Mouse (Mus musculus) kidney, postnatal 36 days (tissue): Measurements from ENCODE around the gene Zmpste24.
A peak's percentile ranks its signal among the peaks of the same experiment; 100 is the strongest.
"Not testable (repeated sequence)": the region's sequence is repeated elsewhere in the genome, so short reads cannot be mapped to it uniquely, and the experiment has no call there.

Source experiments
- DNase-seq, 2 experiments: peaks; one replicate each; pipeline ENCODE4 v3.0.0; 2021 to 2022; ENCODE audit warnings: mixed read lengths in 2 of 2

Zmpste24 gene

GRCm38 (mm10) chr4:121097650-121098378, at the start of gene Zmpste24:
Gene Zmpste24, minus strand, starts transcription at chr4:121098241.
- DNase-seq, result peak; percentile 86 to 87

DNA sequence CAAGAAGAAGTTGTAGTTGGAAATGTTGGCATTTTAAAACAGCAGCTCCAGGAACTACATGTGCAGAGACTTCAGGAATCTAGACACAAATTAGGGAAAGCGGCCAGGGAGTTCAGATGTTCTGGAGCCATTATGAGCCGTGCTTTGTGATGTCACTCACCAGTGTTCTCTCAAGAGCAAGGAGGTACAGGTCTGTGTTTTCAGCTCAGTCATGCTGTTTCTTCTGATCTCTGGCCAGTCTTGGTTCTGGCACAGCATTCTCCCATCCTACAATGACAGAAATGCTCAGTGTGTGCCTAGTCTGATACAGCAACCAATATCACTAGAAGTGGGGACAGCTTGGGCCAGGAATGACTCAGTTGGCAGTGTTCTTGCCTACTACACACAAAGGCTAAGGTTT, 11.1 kb upstream of the Zmpste24 start, which contains the start of gene Tmco2:
Tmco2 (minus strand) TSS at position 101 of the 400 bp plus-strand sequence.
- DNase-seq, result no peak

DNA sequence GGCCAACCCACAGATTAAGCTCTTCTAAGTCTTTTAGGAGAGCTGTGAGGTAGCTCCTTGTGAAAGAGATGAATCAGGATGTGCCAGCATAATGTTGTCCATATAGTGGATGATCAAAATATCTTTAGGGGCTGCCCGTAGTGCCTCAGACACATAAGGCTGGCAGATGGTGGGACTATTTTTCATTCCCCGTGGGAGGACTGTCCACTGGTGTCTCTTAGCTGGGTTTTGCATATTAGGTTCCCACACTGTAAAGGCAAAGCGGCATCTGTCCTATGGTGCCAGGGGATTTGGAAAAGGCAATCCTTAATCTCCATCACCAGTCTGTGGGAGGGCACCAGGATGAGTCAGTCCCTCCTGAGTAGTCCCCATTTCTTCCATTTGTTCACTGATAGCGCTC, 5.3 kb upstream of the Zmpste24 start:
- no peak for DNase-seq

GRCm38 (mm10) chr4:121090211-121090610, 7.8 kb downstream of the Zmpste24 start:
- DNase-seq, result peak; percentile 38 to 39

DNA sequence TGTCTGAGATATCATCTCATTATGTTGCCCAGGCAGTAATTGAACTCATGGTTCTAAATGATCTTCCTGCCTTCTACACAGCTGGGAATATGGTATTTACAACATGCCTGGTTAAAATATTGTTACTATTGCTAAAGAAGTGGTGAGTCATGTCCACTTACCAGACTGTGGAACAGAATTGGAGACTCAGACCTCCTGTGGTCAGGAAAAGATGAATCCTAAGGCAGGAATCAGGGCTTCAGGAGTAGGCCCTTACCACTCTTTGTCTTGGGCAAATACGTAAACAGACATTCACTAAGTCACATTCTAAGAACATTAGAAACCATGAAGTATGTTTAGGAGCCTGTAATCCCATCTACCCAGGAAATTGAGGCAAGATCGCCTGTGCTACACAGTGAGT, 9.3 kb downstream of the Zmpste24 start:
- no peak for DNase-seq

- no peak for DNase-seq
Observed at GRCm38 (mm10) chr4:121084506-121084905, 13.5 kb downstream of the Zmpste24 start.

GRCm38 (mm10) chr4:121080395-121080794, 17.6 kb downstream of the Zmpste24 start:
- no peak for DNase-seq

GRCm38 (mm10) chr4:121077915-121078646, 20.0 kb downstream of the Zmpste24 start:
- peak; percentile 52 to 63 for DNase-seq

- no peak for DNase-seq
Observed at GRCm38 (mm10) chr4:121074250-121074649, 23.8 kb downstream of the Zmpste24 start.

- no peak for DNase-seq
Observed at GRCm38 (mm10) chr4:121065336-121065735, 32.7 kb downstream of the Zmpste24 start.

DNA sequence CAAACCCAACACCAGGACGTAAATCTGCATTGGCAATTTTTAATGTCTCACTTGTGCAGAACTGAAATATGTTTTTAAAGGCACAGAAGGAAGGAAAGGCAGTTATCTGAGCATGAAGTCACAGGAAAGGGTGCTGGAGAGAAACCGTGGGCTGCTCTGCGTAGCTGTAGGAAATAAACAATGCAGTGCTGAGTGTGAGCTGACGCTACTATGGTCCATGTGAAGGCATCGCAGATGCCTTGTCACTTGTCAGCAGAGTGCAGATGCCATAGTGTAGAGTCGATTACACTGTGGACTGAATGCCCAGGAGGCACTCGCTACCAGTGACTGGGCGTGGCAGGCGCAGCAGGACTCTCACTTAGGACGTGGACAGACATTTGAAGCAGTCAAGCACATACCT, 38.8 kb downstream of the Zmpste24 start:
- not testable (repeated sequence) for DNase-seq

DNA sequence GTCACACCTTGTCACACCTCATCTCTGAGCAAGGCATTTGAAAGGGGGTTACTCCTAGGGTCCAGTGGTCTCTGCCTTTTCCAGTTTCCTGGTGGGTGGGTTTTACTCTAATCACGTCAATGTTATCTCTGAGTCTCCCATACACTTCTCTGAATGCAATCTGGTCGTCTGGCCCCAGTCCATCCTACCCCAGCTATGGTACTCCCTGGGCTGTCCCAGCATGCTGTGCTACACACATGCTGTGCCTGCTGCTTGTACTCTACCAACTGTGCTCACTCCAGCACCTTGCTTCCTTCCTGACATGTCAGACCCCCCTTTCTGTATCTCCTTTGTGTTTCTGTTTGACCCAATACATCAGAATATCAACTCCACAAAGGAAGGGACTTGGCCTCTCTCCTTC, 41.0 kb downstream of the Zmpste24 start:
- DNase-seq, result no peak

DNA sequence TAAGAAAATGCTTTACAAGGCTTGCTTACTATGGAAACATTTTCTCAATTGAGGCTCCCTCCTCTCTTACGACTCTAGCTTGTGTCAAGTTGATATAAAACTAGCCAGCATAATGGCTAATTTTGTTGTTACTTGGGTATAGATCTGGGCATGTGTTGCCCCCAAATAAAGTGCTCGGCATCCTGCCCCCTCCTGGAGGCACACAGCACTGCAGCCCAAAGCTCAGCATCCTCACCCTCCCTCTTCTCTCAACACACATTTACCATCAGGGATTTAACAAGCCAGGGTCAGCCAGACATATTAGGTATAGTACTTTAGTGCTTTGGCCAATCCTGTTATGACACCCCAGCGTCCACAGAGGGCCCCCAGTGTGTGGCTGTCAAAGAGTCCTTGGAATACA, 41.7 kb downstream of the Zmpste24 start:
- peak in 1 of 2 experiments; percentile 38 for DNase-seq

DNA sequence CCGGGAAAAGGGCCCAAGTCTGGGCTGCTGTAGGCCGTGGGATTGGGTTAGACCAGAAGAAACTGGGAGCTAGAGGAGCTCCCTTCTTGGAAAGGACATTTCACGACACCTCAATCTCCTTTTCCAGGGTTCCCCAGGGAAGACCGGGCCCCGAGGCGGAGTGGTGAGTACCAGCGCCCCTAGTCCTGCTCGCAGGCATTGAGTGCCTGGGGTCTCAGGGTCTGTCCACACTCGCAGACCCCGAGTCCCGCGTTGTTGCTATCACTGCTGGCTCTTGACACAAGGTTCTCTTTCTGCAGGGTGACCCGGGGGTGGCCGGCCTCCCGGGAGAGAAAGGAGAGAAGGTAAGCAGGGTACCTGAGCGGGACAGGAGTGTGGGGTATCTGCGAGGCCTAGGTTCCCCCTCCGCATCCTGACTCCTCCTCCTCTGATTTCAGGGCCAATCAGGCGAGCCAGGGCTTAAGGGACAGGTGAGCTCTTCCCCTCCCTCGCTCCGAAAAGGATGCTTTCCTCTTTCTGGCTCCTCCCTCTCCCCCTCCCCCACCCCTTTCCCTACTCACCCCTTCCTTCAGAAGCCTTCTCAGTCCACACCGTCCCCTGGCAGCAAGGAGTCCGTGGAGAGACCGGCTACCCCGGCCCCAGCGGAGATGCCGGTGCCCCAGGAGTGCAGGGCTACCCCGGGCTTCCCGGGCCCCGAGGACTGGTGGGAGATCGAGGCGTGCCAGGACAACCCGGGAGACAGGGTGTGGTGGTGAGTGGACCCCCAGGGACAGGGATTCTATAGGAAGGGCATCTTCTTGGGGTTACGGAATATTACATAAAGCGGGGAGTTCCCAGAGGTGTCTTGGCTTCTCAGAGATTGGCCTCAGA, 45.4 kb downstream of the Zmpste24 start:
- DNase-seq, result no peak

- DNase-seq, result no peak
Observed at GRCm38 (mm10) chr4:121051863-121052262, 46.2 kb downstream of the Zmpste24 start.

DNA sequence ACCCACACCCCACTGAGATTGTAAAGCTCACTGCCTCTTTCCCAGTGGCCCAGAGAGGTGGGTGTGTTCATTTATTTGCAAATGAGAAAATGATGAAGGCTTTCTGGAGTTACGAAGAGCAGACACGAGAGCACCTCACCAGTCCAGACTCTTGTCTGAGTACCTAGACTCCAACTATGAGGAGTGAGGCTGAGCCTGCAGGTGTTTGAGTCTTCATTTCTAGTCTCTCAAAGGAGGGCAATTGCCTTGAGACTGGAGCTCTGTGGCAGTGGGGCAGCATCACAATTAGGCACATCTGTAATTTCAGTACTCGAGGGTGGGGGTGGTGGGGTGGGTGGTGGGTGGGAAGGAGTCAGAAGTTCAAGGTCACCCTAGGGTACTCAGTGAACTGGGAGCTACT, 55.1 kb downstream of the Zmpste24 start:
- DNase-seq, result no peak

GRCm38 (mm10) chr4:121042472-121042871, 55.6 kb downstream of the Zmpste24 start:
- DNase-seq, result no peak

- DNase-seq, result peak; percentile 43 to 72
Observed at GRCm38 (mm10) chr4:121040897-121041671, 57.0 kb downstream of the Zmpste24 start.

DNA sequence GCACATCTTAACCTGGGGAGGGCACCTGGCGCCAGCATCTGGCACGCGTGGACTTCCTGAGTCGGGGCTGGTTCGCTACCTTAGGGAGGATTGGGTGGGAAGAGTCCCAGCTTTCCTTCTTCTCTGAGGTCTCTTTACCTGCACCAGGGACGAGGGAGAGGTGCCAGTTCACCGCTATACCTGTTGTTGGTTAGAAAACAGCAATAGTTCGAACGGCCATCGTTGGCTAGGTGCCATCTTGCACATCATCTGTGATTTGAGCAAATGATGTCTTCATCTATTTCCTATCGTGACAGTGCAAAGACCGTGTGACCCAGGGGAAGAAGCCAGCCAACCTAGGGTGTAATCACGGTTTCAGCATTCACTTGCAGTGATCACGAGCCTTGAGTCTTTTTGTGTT, 57.7 kb downstream of the Zmpste24 start:
- DNase-seq, result no peak

DNA sequence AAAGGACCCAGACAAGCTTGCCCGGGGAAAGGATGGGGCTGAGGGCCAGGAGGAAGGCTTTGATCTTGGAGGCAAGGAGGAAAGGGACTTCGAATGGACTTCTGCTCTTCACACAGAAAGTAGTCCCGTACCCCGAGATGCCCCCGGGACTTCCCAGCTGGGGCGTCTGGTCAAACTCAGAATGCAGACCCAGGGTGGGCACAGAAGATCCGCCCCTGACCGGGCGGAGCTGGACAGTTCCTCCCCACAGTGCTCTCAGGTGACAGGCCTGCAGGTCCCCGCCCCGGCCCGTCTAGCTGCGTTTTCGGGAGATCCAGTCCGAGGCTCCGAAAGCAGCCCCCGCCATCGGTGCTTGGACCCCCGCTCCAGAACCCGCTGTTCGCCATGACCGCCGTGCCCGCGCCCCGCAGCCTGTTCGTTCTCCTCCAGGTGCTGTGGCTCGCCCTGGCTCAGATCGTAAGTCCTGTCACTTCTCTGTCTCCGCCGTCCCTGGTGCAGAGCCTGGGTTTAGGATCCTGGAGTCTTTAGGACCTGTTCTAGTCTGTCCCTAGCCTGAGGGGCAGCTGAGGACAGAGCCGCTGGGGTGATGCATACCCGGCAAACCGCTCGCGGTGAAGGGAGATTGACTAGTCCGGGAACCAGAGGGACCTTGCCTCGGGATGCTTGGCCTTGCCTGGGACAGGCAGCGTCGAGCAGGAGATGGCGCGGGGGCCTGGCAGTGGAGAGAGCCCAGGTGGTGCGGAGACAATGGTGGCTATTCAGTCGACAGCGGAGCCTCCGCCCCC, 58.5 kb downstream of the Zmpste24 start, which contains the start of gene Col9a2:
Col9a2 (plus strand) TSS at position 55 of the 785 bp plus-strand sequence.
- peak in 1 of 2 experiments; percentile 18 for DNase-seq

DNA sequence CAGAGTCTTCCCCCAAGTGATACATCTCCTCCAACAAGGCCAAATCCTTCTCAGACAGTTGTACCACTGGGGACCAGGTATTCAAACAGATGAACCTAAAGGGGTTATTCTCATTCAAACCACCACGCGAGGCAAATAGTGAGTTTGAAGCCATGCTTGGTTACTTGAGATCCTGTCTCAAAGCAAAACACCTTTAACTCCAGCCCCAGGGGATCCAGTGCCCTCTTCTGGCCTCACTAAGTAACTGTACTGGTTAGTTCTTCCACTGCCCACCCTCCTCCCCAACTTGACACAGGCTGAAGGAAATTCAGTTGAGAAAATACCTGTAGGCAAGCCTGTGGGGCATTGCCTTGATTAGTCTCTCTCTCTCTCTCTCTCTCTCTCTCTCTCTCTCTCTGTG, 65.0 kb downstream of the Zmpste24 start:
- peak in 1 of 2 experiments; percentile 49 for DNase-seq
